Mouse (Mus musculus): ENCODE data around the gene Golga2. TPM values are rescaled to one million over a fixed set of nuclear protein-coding genes. Genes with fewer than 3 reads are reported as not detected.
"Not testable (repeated sequence)": the region's sequence is repeated elsewhere in the genome, so short reads cannot be mapped to it uniquely, and the experiment has no call there.

The Golga2 gene
- total and polyA plus RNA-seq, 2 experiments from 2014 or later, result 23.4 to 46.7 TPM

- ATAC-seq (ENCODE audit: insufficient read depth, low read depth) (peak; percentile 44), DNase-seq (ENCODE audit: low spot score) (peak; percentile 46)
- Histone ChIP-seq H3K36me3 (replicated peaks; ENCODE audit: control insufficient read depth, insufficient read depth, low read length) (peaks cover 29% of the 10 kb centered on the region), H3K27ac (ENCODE audit: low read depth) (peak overlapping the region; percentile 85), H3K9ac (replicated peaks; ENCODE audit: low read depth, low read length) (peak overlapping the region; percentile 83), H3K4me1 (ENCODE audit: control insufficient read depth, insufficient read depth) (peaks cover 14% of the 10 kb centered on the region; the same call in 1 of the 2 replicates), H3K27me3 (ENCODE audit: control insufficient read depth, insufficient read depth, low read length) (no peaks in the 10 kb centered on the region), H3K9me3 (replicated peaks; ENCODE audit: control insufficient read depth, low read length) (no peaks in the 10 kb centered on the region), H3K4me3 (ENCODE audit: low read depth, low read length) (peak overlapping the region; percentile 84), H3K4me2 (ENCODE audit: low read depth, low read length) (peak overlapping the region; percentile 69)
- WGBS, result under 1% methylated on average over 29 of the region's 29 CpGs
- TF ChIP-seq EP300 (IDR thresholded peaks at IDR 0.05; ENCODE audit: low read depth), result no peak
- TF ChIP-seq CTCF (IDR thresholded peaks at IDR 0.05; ENCODE audit: low read depth), result no peak
These were observed 1.3 kb downstream of the Golga2 start for GRCm38 (mm10) chr2:32288371-32288931.

- H3K9ac ChIP-seq (replicated peaks; ENCODE audit: low read depth, low read length), result no peak overlapping the region
- H3K4me1 ChIP-seq (ENCODE audit: control insufficient read depth, insufficient read depth), result peaks cover 24% of the 10 kb centered on the region
- no peaks in the 10 kb centered on the region for H3K27me3 ChIP-seq (ENCODE audit: control insufficient read depth, insufficient read depth, low read length)
- no peak overlapping the region for H3K27ac ChIP-seq (ENCODE audit: low read depth)
- H3K9me3 ChIP-seq (replicated peaks; ENCODE audit: control insufficient read depth, low read length), result no peaks in the 10 kb centered on the region
- TF ChIP-seq EP300 (IDR thresholded peaks at IDR 0.05; ENCODE audit: low read depth), result no peak
- peak; percentile 55 for TF ChIP-seq CTCF (IDR thresholded peaks at IDR 0.05; ENCODE audit: low read depth)
- ATAC-seq (ENCODE audit: insufficient read depth, low read depth) (no peak), DNase-seq (ENCODE audit: low spot score) (peak; percentile 24)
- peaks cover 26% of the 10 kb centered on the region for H3K36me3 ChIP-seq (replicated peaks; ENCODE audit: control insufficient read depth, insufficient read depth, low read length)
- H3K4me2 ChIP-seq (ENCODE audit: low read depth, low read length), result peak overlapping the region; percentile 69; the same call in 1 of the 2 replicates
- no peak overlapping the region for H3K4me3 ChIP-seq (ENCODE audit: low read depth, low read length)
These were observed 2.4 kb downstream of the Golga2 start for GRCm38 (mm10) chr2:32289578-32289977.

GRCm38 (mm10) chr2:32294348-32294747, 7.2 kb downstream of the Golga2 start:
- TF ChIP-seq CTCF (IDR thresholded peaks at IDR 0.05; ENCODE audit: low read depth) (no peak), EP300 (IDR thresholded peaks at IDR 0.05; ENCODE audit: low read depth) (no peak)
- H3K27me3 ChIP-seq (ENCODE audit: control insufficient read depth, insufficient read depth, low read length), result no peaks in the 10 kb centered on the region
- H3K4me2 ChIP-seq (ENCODE audit: low read depth, low read length), result no peak overlapping the region
- H3K27ac ChIP-seq (ENCODE audit: low read depth), result peak overlapping the region; percentile 49
- no peak overlapping the region for H3K9ac ChIP-seq (replicated peaks; ENCODE audit: low read depth, low read length)
- ATAC-seq (ENCODE audit: insufficient read depth, low read depth), result peak; percentile 86
- peak; percentile 82 for DNase-seq (ENCODE audit: low spot score)
- peaks cover 57% of the 10 kb centered on the region for H3K36me3 ChIP-seq (replicated peaks; ENCODE audit: control insufficient read depth, insufficient read depth, low read length)
- H3K4me3 ChIP-seq (ENCODE audit: low read depth, low read length), result no peak overlapping the region
- peaks cover 15% of the 10 kb centered on the region for H3K4me1 ChIP-seq (ENCODE audit: control insufficient read depth, insufficient read depth)
- WGBS, result 21% methylated on average over 8 of the region's 8 CpGs
- no peaks in the 10 kb centered on the region for H3K9me3 ChIP-seq (replicated peaks; ENCODE audit: control insufficient read depth, low read length)

GRCm38 (mm10) chr2:32295285-32295684, 8.1 kb downstream of the Golga2 start:
- Histone ChIP-seq H3K27me3 (ENCODE audit: control insufficient read depth, insufficient read depth, low read length) (no peaks in the 10 kb centered on the region), H3K4me1 (ENCODE audit: control insufficient read depth, insufficient read depth) (peaks cover 14% of the 10 kb centered on the region; the same call in 1 of the 2 replicates), H3K9me3 (replicated peaks; ENCODE audit: control insufficient read depth, low read length) (no peaks in the 10 kb centered on the region), H3K36me3 (replicated peaks; ENCODE audit: control insufficient read depth, insufficient read depth, low read length) (peaks cover 66% of the 10 kb centered on the region), H3K4me3 (ENCODE audit: low read depth, low read length) (no peak overlapping the region), H3K4me2 (ENCODE audit: low read depth, low read length) (no peak overlapping the region), H3K9ac (replicated peaks; ENCODE audit: low read depth, low read length) (no peak overlapping the region), H3K27ac (ENCODE audit: low read depth) (no peak overlapping the region)
- ATAC-seq (ENCODE audit: insufficient read depth, low read depth), result no peak
- TF ChIP-seq EP300 (IDR thresholded peaks at IDR 0.05; ENCODE audit: low read depth), result no peak
- TF ChIP-seq CTCF (IDR thresholded peaks at IDR 0.05; ENCODE audit: low read depth), result no peak
- 82% methylated on average over 3 of the region's 3 CpGs for WGBS
- DNase-seq (ENCODE audit: low spot score), result no peak

- H3K4me3 ChIP-seq (ENCODE audit: low read depth, low read length); H3K9ac ChIP-seq (replicated peaks; ENCODE audit: low read depth, low read length); H3K9me3 ChIP-seq (replicated peaks; ENCODE audit: control insufficient read depth, low read length); H3K4me2 ChIP-seq (ENCODE audit: low read depth, low read length); DNase-seq (ENCODE audit: low spot score); ATAC-seq (ENCODE audit: insufficient read depth, low read depth); H3K27me3 ChIP-seq (ENCODE audit: control insufficient read depth, insufficient read depth, low read length); H3K27ac ChIP-seq (ENCODE audit: low read depth): not testable (repeated sequence)
- H3K36me3 ChIP-seq (replicated peaks; ENCODE audit: control insufficient read depth, insufficient read depth, low read length), result peaks cover 67% of the 10 kb centered on the region
- H3K4me1 ChIP-seq (ENCODE audit: control insufficient read depth, insufficient read depth), result peaks cover 14% of the 10 kb centered on the region; the same call in 1 of the 2 replicates
- WGBS, result 80% methylated on average over 2 of the region's 2 CpGs
These were observed 8.7 kb downstream of the Golga2 start for GRCm38 (mm10) chr2:32295842-32296241.

- TF ChIP-seq CTCF (IDR thresholded peaks at IDR 0.05; ENCODE audit: low read depth) (no peak), EP300 (IDR thresholded peaks at IDR 0.05; ENCODE audit: low read depth) (no peak)
- DNase-seq (ENCODE audit: low spot score), result no peak
- H3K4me3 ChIP-seq (ENCODE audit: low read depth, low read length), result no peak overlapping the region
- no peak overlapping the region for H3K27ac ChIP-seq (ENCODE audit: low read depth)
- peaks cover 85% of the 10 kb centered on the region for H3K36me3 ChIP-seq (replicated peaks; ENCODE audit: control insufficient read depth, insufficient read depth, low read length)
- H3K4me2 ChIP-seq (ENCODE audit: low read depth, low read length), result no peak overlapping the region
- no peaks in the 10 kb centered on the region for H3K9me3 ChIP-seq (replicated peaks; ENCODE audit: control insufficient read depth, low read length)
- 91% methylated on average over 4 of the region's 4 CpGs for WGBS
- H3K4me1 ChIP-seq (ENCODE audit: control insufficient read depth, insufficient read depth), result peaks cover 5% of the 10 kb centered on the region; the same call in 1 of the 2 replicates
- no peak for ATAC-seq (ENCODE audit: insufficient read depth, low read depth)
- no peaks in the 10 kb centered on the region for H3K27me3 ChIP-seq (ENCODE audit: control insufficient read depth, insufficient read depth, low read length)
- H3K9ac ChIP-seq (replicated peaks; ENCODE audit: low read depth, low read length), result no peak overlapping the region
These were observed 12.3 kb downstream of the Golga2 start for GRCm38 (mm10) chr2:32299469-32299868.

Data from heart, postnatal 0 days (tissue).